Mouse (Mus musculus): ENCODE measurements around the gene Ppm1l. TPM values are rescaled to one million over a fixed set of nuclear protein-coding genes. Genes with fewer than 3 reads are reported as not detected.
"Not testable (repeated sequence)": the region's sequence is repeated elsewhere in the genome, so short reads cannot be mapped to it uniquely, and the experiment has no call there.

Gene Ppm1l
- total RNA-seq, 2 experiments from 2014 or later: 27.2 to 29.4 TPM

DNA sequence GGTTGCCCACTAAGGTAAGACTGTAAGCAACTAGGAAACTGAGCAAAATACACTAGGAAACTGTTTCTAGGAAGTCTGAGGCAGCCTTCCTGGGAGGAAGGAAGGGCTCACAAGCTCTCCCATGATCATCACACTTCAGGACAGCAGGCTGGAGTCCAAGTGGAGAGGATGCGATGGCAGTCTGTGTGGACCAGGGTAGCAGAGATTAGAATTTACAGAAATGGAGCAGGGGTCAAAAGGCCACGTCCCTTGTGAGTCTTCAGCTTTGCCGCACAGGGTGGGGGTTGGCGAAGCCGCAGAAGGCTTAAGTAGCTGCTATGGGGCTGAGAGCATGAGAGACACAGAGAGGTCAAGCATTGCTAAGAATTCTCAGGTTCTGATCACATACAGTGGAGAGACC lies 245.0 kb downstream of the Ppm1l start:
- ATAC-seq (replicated peaks; ENCODE audit: low FRiP score, poor library complexity, severe bottlenecking): no peak

DNA sequence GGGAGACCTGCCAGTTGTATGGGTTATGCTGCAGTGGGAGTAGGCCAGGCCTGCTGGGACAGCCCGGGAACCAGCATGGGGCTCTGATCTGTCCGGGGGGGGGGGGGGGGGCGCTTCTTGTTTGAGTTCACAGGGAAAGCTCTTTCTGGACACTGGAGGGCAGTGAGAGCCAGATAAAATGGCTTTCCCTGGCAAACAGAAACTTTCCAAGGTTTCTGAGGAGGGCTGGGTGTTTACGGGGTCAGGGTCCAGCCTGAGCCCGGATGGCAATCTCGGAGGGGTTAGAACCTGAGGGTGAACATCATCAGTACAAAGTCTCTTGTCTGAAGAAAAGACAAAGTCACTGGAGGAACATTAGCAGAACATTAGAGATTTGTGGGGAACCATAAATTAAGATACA lies 246.7 kb downstream of the Ppm1l start:
- no peak for ATAC-seq (replicated peaks; ENCODE audit: low FRiP score, poor library complexity, severe bottlenecking)

DNA sequence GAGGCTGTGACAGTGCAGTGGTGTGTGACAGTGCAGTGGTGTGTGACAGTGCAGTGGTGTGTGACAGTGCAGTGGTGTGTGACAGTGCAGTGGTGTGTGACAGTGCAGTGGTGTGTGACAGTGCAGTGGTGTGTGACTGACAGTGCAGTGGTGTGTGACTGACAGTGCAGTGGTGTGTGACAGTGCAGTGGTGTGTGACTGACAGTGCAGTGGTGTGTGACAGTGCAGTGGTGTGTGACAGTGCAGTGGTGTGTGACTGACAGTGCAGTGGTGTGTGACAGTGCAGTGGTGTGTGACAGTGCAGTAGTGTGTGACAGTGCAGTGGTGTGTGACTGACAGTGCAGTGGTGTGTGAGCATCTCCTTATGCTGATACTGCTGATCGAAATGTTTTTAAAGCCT lies 248.9 kb downstream of the Ppm1l start:
- ATAC-seq (replicated peaks; ENCODE audit: low FRiP score, poor library complexity, severe bottlenecking): not testable (repeated sequence)

GRCm38 (mm10) chr3:69572561-69572960 lies 255.9 kb downstream of the Ppm1l start:
- no peak for ATAC-seq (replicated peaks; ENCODE audit: low FRiP score, poor library complexity, severe bottlenecking)

DNA sequence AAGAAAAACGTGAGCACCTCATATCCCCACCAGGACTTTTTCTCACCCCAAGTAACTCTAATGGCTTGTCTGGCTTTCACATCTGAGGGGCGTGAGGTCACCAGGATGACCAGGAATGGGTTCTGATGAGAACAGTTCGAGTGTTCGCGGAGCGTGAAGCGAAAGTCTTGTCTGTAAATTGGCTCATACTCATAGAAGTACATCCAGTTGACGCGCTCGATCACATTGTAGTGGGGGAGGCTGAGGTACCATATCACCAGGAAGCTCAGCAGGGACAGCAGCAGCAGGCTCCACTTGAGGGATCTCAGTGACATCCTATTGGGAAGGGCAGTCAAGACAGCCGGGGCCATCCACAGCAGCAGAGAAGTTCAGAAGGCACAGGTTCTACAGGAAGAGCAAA lies 258.9 kb downstream of the Ppm1l start:
- ATAC-seq (replicated peaks; ENCODE audit: low FRiP score, poor library complexity, severe bottlenecking): no peak

GRCm38 (mm10) chr3:69576715-69577114 lies 260.1 kb downstream of the Ppm1l start:
- no peak for ATAC-seq (replicated peaks; ENCODE audit: low FRiP score, poor library complexity, severe bottlenecking)

- no peak for ATAC-seq (replicated peaks; ENCODE audit: low FRiP score, poor library complexity, severe bottlenecking)
Observed at GRCm38 (mm10) chr3:69578791-69579190, 262.1 kb downstream of the Ppm1l start.

DNA sequence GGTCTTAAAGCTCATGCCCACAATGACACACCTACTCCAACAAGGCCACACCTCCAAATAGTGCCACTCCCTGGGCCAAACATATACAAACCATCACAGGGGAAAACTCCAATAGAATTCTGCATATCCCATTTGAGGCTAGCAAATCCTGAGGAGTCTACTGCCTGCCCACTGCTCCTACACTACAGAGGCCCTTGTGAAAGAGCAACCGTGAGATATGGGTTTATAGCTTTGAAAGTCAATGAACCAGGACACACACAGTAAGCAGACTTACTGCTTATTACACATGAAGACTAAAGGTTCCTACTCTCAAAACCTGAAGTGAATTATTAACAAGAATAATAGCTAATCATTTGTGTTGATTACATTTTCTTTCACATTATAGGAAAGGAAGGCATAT lies 267.1 kb downstream of the Ppm1l start:
- no peak for ATAC-seq (replicated peaks; ENCODE audit: low FRiP score, poor library complexity, severe bottlenecking)

GRCm38 (mm10) chr3:69588101-69588760 lies 271.6 kb downstream of the Ppm1l start:
- ATAC-seq (replicated peaks; ENCODE audit: low FRiP score, poor library complexity, severe bottlenecking): no peak

DNA sequence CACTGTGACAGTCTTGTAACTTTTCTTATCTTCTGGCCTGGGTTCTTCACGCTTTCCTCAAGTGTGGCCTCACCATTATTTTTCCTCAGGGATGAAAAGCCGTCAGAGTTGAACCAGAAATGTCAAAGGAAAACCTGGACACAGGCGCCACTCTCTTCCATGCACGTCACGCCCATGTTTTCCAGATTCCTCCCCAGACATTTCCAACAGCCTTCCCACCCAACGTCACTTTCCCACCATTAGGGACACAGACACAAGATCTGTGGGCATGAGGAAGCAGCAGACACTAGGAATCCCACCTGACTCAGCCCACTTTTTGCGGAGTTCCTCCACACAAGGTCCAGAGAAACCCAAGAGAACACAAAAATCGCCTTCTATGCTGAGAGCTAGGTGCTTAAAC lies 276.8 kb downstream of the Ppm1l start:
- ATAC-seq (replicated peaks; ENCODE audit: low FRiP score, poor library complexity, severe bottlenecking): no peak

DNA sequence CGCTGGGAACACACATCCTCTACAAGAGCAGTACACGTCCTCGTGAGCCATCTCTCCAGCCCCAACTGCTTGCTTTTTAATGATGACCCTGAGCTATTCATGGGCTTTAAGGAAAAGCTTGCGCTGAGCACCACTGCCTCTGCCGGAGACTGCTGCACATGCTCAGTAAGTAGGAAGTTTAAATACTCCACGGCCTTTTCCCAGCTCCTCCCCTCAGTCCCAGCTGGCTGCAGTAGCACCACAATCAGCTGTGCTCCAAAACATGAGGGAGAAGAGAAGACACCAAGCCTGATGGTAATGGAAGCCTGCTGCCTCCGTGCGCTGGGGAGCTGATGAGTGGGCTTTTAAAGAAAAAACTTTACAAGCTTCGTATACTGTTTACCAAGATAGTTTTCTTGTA lies 277.4 kb downstream of the Ppm1l start:
- ATAC-seq (replicated peaks; ENCODE audit: low FRiP score, poor library complexity, severe bottlenecking): no peak

DNA sequence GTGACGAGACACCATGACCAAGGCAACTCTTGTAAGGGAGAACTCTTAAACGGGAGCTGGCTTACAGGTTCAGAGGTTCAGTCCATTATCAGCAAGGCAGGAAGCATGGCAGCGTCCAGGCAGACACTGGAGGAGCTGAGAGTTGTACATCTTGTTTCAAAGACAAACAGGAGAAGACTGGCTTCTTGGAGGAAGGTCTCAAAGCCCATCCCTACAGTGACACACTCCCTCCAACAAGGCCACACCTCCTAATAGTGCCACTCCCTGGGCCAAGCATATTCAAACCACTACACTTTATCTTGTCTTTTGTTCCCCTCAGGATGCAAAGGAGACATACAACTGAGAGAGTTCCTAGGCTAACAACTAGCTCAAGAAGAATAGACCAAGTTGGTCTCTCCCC lies 279.5 kb downstream of the Ppm1l start:
- no peak for ATAC-seq (replicated peaks; ENCODE audit: low FRiP score, poor library complexity, severe bottlenecking)

GRCm38 (mm10) chr3:69597211-69597610 lies 280.6 kb downstream of the Ppm1l start:
- ATAC-seq (replicated peaks; ENCODE audit: low FRiP score, poor library complexity, severe bottlenecking): no peak

GRCm38 (mm10) chr3:69597816-69598215 lies 281.2 kb downstream of the Ppm1l start:
- no peak for ATAC-seq (replicated peaks; ENCODE audit: low FRiP score, poor library complexity, severe bottlenecking)

GRCm38 (mm10) chr3:69598261-69599165 lies 281.9 kb downstream of the Ppm1l start, which contains the start of gene B3galnt1:
Gene B3galnt1 (minus strand): TSS chr3:69598960.
- ATAC-seq (replicated peaks; ENCODE audit: low FRiP score, poor library complexity, severe bottlenecking): no peak

DNA sequence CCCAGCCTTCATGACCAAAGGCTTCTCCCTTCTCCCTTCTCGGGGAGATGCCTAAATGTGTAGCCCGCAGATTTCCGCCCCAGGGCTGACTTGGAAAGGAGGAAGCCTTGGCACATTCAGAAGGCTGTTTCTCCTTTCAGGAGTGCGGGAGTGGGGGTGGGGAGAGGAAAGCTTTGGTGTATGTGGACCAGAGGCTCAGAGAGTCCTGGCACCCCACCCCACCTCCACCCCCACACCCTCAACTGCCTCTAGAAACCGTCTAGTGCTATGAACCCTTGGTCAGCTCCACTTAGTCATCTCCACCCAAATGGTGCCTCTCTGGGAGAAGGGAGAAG lies 282.5 kb downstream of the Ppm1l start:
- no peak for ATAC-seq (replicated peaks; ENCODE audit: low FRiP score, poor library complexity, severe bottlenecking)

- ATAC-seq (replicated peaks; ENCODE audit: low FRiP score, poor library complexity, severe bottlenecking): no peak
Observed at GRCm38 (mm10) chr3:69606923-69607322, 290.3 kb downstream of the Ppm1l start.

GRCm38 (mm10) chr3:69607468-69607867 lies 290.8 kb downstream of the Ppm1l start:
- ATAC-seq (replicated peaks; ENCODE audit: low FRiP score, poor library complexity, severe bottlenecking): no peak

DNA sequence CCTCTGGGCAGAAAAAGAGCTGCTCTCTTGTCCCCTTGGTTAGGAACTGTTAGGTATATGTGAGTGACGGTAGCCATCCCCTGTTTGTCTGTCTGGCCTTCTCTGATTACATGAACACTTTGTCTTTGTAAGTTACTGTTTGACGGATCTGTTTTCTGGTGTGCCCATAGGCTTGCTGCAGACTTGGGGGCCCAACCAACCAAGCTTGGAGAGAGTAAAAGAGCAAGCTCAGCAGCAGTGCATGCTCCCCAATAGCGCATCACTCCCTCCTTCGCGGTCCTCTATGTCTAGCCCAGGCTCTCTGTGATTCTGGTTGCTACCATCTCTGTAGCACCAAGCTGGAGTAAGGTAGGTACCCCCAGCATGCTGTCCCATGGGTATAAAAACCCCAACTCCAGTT lies 291.2 kb downstream of the Ppm1l start:
- ATAC-seq (replicated peaks; ENCODE audit: low FRiP score, poor library complexity, severe bottlenecking): no peak
